Mouse (Mus musculus) midbrain, embryonic 15.5 days (tissue): ENCODE results near the gene Plk4. TPM values are rescaled to one million over a fixed set of nuclear protein-coding genes. Genes with fewer than 3 reads are reported as not detected.
A peak's percentile ranks its signal among the peaks of the same experiment; 100 is the strongest.
"Not testable (repeated sequence)": the region's sequence is repeated elsewhere in the genome, so short reads cannot be mapped to it uniquely, and the experiment has no call there.

ENCODE experiments used
- ATAC-seq: fragments of 200-750 bp; cut with Nextera tagmentation; replicated peaks from 2 replicates; pipeline ENCODE4 v1.8.0; 2017; ENCODE audit warnings: moderate TSS enrichment
- H3K27ac ChIP-seq: fragments of 300-500 bp; sonication (generic); 2 replicates; pipeline ENCODE4 v1.5.1; 2015; ENCODE audit warnings: mild to moderate bottlenecking, inconsistent platforms
- H3K27me3 ChIP-seq: fragments of 300-500 bp; sonication (generic); replicated peaks from 2 replicates; pipeline ENCODE4 v1.6.1; 2015; ENCODE audit warnings: inconsistent platforms
- H3K36me3 ChIP-seq: fragments of 300-500 bp; sonication (generic); replicated peaks from 2 replicates; pipeline ENCODE4 v1.6.1; 2015; ENCODE audit warnings: inconsistent platforms
- H3K4me1 ChIP-seq: fragments of 300-500 bp; sonication (generic); 2 replicates; pipeline ENCODE4 v1.6.1; 2015; ENCODE audit warnings: inconsistent platforms
- H3K4me2 ChIP-seq: fragments of 300-500 bp; sonication (generic); 2 replicates; pipeline ENCODE4 v1.6.1; 2015; ENCODE audit warnings: inconsistent platforms, mild to moderate bottlenecking, moderate library complexity
- H3K4me3 ChIP-seq: fragments of 300-500 bp; sonication (generic); 2 replicates; pipeline ENCODE4 v1.5.1; 2015; ENCODE audit warnings: mild to moderate bottlenecking, inconsistent platforms
- H3K9ac ChIP-seq: fragments of 300-500 bp; sonication (generic); 2 replicates; pipeline ENCODE4 v1.6.1; 2015; ENCODE audit warnings: mild to moderate bottlenecking, inconsistent platforms
- H3K9me3 ChIP-seq: fragments of 300-500 bp; sonication (generic); 2 replicates; pipeline ENCODE4 v1.6.1; 2016; ENCODE audit warnings: inconsistent platforms
- WGBS: fragments of 180-500 bp; shearing (Covaris S2); methylation state at CpG from one replicate; pipeline ENCODE4 v1.1.7; 2015; ENCODE audit warnings: mixed read lengths; 5-methylcytosine and 5-hydroxymethylcytosine counted together
- polyA plus RNA-seq: library from polyadenylated mRNA; unstranded; fragments of >200 nt; fragmentation: Nextera tagmentation; extraction: Ambion mirVana; gene quantifications from 2 replicates; pipeline ENCODE4 v1.2.1, GENCODE M21; 2015

The Plk4 gene
- polyA plus RNA-seq, 1 experiment from 2014 or later, result 14.0 TPM

GRCm38 (mm10) chr3:40846957-40847017 lies 47.0 kb downstream of the Plk4 start, which contains the start of gene Abhd18:
Abhd18 (plus strand) TSS chr3:40846970.
- H3K4me3 ChIP-seq, result peak within 1 kb of the TSS; percentile 61
- WGBS, result 0% methylated on average over 3 of the region's 4 CpGs

GRCm38 (mm10) chr3:40847018-40847417 lies 47.2 kb downstream of the Plk4 start:
- H3K4me1 ChIP-seq, H3K9me3 ChIP-seq, H3K27me3 ChIP-seq, H3K36me3 ChIP-seq: not testable (repeated sequence)
- peak overlapping the region; percentile 61 for H3K4me3 ChIP-seq
- WGBS, result 1% methylated on average over 20 of the region's 21 CpGs
- peak; percentile 83 for ATAC-seq
- peak overlapping the region; percentile 67 for H3K4me2 ChIP-seq
- peak overlapping the region; percentile 56 for H3K9ac ChIP-seq
- H3K27ac ChIP-seq, result peak overlapping the region; percentile 84

More at GRCm38 (mm10) chr3:40846957-40847017, 47.0 kb downstream of the Plk4 start, which contains the start of gene Abhd18:
- H3K36me3 ChIP-seq, H3K9me3 ChIP-seq, H3K27me3 ChIP-seq, H3K4me1 ChIP-seq, ATAC-seq: not testable (repeated sequence)
- peak within 1 kb of the TSS; percentile 84 for H3K27ac ChIP-seq
- H3K4me2 ChIP-seq, result peak within 1 kb of the TSS; percentile 67
- peak within 1 kb of the TSS; percentile 56 for H3K9ac ChIP-seq

DNA sequence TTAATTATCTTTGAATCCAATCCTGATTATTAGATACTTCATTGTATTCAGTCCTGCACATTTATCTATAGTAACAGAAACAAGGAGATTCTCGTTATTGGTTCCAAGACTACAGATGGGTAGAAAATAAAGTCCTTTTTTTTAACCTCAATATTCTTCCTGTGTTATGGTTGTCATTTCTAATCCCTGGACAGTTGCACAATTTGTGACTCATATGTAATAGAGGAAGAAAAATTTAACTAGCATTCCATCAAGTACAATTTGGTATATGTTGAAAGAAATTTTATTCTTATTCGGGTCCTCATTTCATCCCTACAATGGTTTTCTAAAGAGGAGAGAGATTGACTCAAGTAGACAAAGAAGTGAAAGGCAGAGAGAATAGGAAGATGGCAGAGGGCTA lies 48.1 kb downstream of the Plk4 start:
- H3K4me3 ChIP-seq, H3K27me3 ChIP-seq, H3K9ac ChIP-seq, ATAC-seq, H3K36me3 ChIP-seq, H3K9me3 ChIP-seq, H3K4me1 ChIP-seq, H3K27ac ChIP-seq: not testable (repeated sequence)
- peak overlapping the region; percentile 67; the same call in 1 of the 2 replicates for H3K4me2 ChIP-seq
- WGBS, result 91% methylated on average over 2 of the region's 2 CpGs

GRCm38 (mm10) chr3:40853123-40853738 lies 53.4 kb downstream of the Plk4 start:
- not testable (repeated sequence) for H3K27ac ChIP-seq, H3K4me2 ChIP-seq, H3K27me3 ChIP-seq, H3K4me1 ChIP-seq, H3K36me3 ChIP-seq, ATAC-seq, H3K9me3 ChIP-seq, H3K4me3 ChIP-seq, H3K9ac ChIP-seq
- WGBS, result 94% methylated on average over 3 of the region's 3 CpGs

Other genes starting within 250 kb of the Plk4 start
- 0.31 and 0.32 TPM in 2 replicates for gene Slc25a31, start 91.2 kb upstream of the Plk4 start, polyA plus RNA-seq
- gene Hspa4l, start 55.5 kb upstream of the Plk4 start, polyA plus RNA-seq, result 49.6 and 53.7 TPM in 2 replicates
- gene Mfsd8, start 46.9 kb downstream of the Plk4 start, polyA plus RNA-seq, result 11.6 TPM in 2 replicates
- 14.3 and 14.5 TPM in 2 replicates for gene Abhd18, start 47.0 kb downstream of the Plk4 start, polyA plus RNA-seq
- gene 1700034I23Rik, start 102.5 kb downstream of the Plk4 start, polyA plus RNA-seq, result 0.49 and 0.68 TPM in 2 replicates
- gene Larp1b, start 149.8 kb downstream of the Plk4 start, polyA plus RNA-seq, result 3.4 and 6.6 TPM in 2 replicates